Mouse (Mus musculus) forebrain, postnatal 0 days (tissue): Measurements from ENCODE around the gene Hnrnpd. TPM values are rescaled to one million over a fixed set of nuclear protein-coding genes. Genes with fewer than 3 reads are reported as not detected.

Source experiments
- ATAC-seq: fragments of 200-750 bp; cut with Nextera tagmentation; 2 replicates; pipeline ENCODE4 v1.8.0; 2017; ENCODE audit warnings: mild to moderate bottlenecking, moderate library complexity
- DNase-seq: peaks from one replicate; pipeline ENCODE4 v3.0.0-alpha.2; 2015
- H3K27ac ChIP-seq: fragments of 300-500 bp; sonication (generic); 2 replicates; pipeline ENCODE4 v1.5.1; 2014; ENCODE audit warnings: low read depth, mild to moderate bottlenecking, antibody characterized with exemption, low read length, moderate library complexity, mixed read lengths
- H3K27me3 ChIP-seq: fragments of 300-500 bp; sonication (generic); 2 replicates; pipeline ENCODE4 v1.6.1; 2014; ENCODE audit warnings: mild to moderate bottlenecking, low read length, mixed read lengths; ENCODE audit not compliant: insufficient read depth
- H3K36me3 ChIP-seq: fragments of 300-500 bp; sonication (generic); 2 replicates; pipeline ENCODE4 v1.6.1; 2014; ENCODE audit warnings: mild to moderate bottlenecking, moderate library complexity; ENCODE audit not compliant: insufficient read depth
- H3K4me1 ChIP-seq: fragments of 300-500 bp; sonication (generic); 2 replicates; pipeline ENCODE4 v1.6.1; 2014; ENCODE audit warnings: antibody characterized with exemption; ENCODE audit not compliant: insufficient read depth
- H3K4me2 ChIP-seq: fragments of 300-500 bp; sonication (generic); 2 replicates; pipeline ENCODE4 v1.6.1; 2014; ENCODE audit warnings: low read depth, mild to moderate bottlenecking, moderate library complexity
- H3K4me3 ChIP-seq: fragments of 300-500 bp; sonication (generic); 2 replicates; pipeline ENCODE4 v1.5.1; 2014; ENCODE audit warnings: low read depth, low read length, mixed read lengths
- H3K9ac ChIP-seq: fragments of 300-500 bp; sonication (generic); 2 replicates; pipeline ENCODE4 v1.6.1; 2014; ENCODE audit warnings: mild to moderate bottlenecking
- H3K9me3 ChIP-seq: fragments of 300-500 bp; sonication (generic); 2 replicates; pipeline ENCODE4 v1.6.1; 2016; ENCODE audit warnings: low read length
- CTCF ChIP-seq: sonication (generic); IDR thresholded peaks from 2 replicates; pipeline ENCODE4 v1.5.1; 2016; ENCODE audit warnings: antibody characterized with exemption, control low read depth, low read depth
- WGBS: fragments of 180-500 bp; shearing (Covaris S2); extraction: QIAGEN DNeasy Blood & Tissue Kit; methylation state at CpG from one replicate; pipeline ENCODE4 v1.1.7; 2014; 5-methylcytosine and 5-hydroxymethylcytosine counted together
- polyA plus RNA-seq: library from polyadenylated mRNA; unstranded; fragments of >200 nt; fragmentation: Nextera tagmentation; extraction: Ambion mirVana; gene quantifications from 2 replicates; pipeline ENCODE4 v1.2.1, GENCODE M21; 2015
- total RNA-seq: library from RNA; depleted of rRNA; stranded (reverse); fragments of >200 nt; gene quantifications from 2 replicates; pipeline ENCODE4 v1.2.3, GENCODE M21; 2014

Hnrnpd gene
- total and polyA plus RNA-seq, 2 experiments from 2014 or later, result 45.7 to 120 TPM

DNA sequence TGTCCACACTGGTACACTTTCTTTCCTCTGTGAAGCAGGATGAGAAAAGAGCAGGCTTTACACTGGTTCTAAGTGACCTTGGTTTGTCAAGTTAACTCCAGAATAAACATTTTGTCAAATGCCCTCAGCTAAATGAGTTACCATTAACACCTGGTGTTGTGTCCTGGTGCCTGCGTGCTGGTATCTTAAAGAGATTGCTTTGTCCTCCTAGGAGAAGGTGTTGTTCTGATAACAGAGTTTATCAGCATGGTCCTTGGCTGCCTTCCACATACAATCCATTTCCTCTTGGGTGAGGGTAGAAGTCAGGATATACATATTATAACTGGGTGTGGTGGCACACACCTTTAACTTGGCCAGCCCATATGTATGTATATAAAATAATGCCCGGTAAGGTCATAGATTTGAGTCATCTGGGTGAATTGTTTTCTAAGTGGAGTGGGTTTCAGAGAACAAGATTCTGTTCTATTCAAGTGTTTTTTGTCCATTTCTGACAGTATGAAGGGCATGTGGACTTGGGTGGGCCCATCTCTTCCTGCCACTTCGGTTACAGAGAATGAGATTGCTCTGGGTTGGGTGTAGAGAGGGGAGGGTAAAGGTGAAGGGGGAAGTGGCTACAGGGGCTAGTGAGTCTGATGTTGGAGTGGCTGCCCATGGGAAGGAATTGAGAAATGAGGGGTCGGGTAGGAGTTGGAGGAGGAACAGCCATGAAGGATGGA lies 27.7 kb upstream of the Hnrnpd start:
- no peak overlapping the region for H3K9ac ChIP-seq
- H3K9me3 ChIP-seq, result no peaks in the 10 kb centered on the region
- H3K4me1 ChIP-seq, result no peaks in the 10 kb centered on the region
- H3K27ac ChIP-seq, result no peak overlapping the region
- H3K36me3 ChIP-seq, result no peaks in the 10 kb centered on the region
- ATAC-seq (no peak), DNase-seq (no peak)
- no peak for TF ChIP-seq CTCF
- no peaks in the 10 kb centered on the region for H3K27me3 ChIP-seq
- no peak overlapping the region for H3K4me2 ChIP-seq
- no peak overlapping the region for H3K4me3 ChIP-seq
- WGBS, result 93% methylated on average over 4 of the region's 4 CpGs

- no peaks in the 10 kb centered on the region for H3K9me3 ChIP-seq
- no peak overlapping the region for H3K4me3 ChIP-seq
- no peaks in the 10 kb centered on the region for H3K36me3 ChIP-seq
- ATAC-seq (no peak), DNase-seq (no peak)
- TF ChIP-seq CTCF, result no peak
- H3K4me2 ChIP-seq, result no peak overlapping the region
- no peak overlapping the region for H3K9ac ChIP-seq
- 70% methylated on average over 6 of the region's 6 CpGs for WGBS
- H3K27ac ChIP-seq, result no peak overlapping the region
- H3K4me1 ChIP-seq, result no peaks in the 10 kb centered on the region
- H3K27me3 ChIP-seq, result no peaks in the 10 kb centered on the region
Measured at GRCm38 (mm10) chr5:100005896-100006295, 27.2 kb upstream of the Hnrnpd start.

- Histone ChIP-seq H3K36me3 (no peaks in the 10 kb centered on the region), H3K27ac (no peak overlapping the region), H3K9ac (no peak overlapping the region), H3K4me1 (no peaks in the 10 kb centered on the region), H3K4me2 (no peak overlapping the region), H3K27me3 (no peaks in the 10 kb centered on the region), H3K9me3 (no peaks in the 10 kb centered on the region), H3K4me3 (no peak overlapping the region)
- DNase-seq, result no peak
- ATAC-seq, result no peak
- 63% methylated on average over 3 of the region's 3 CpGs for WGBS
- no peak for TF ChIP-seq CTCF
Measured at GRCm38 (mm10) chr5:100005431-100005830, 26.7 kb upstream of the Hnrnpd start.

DNA sequence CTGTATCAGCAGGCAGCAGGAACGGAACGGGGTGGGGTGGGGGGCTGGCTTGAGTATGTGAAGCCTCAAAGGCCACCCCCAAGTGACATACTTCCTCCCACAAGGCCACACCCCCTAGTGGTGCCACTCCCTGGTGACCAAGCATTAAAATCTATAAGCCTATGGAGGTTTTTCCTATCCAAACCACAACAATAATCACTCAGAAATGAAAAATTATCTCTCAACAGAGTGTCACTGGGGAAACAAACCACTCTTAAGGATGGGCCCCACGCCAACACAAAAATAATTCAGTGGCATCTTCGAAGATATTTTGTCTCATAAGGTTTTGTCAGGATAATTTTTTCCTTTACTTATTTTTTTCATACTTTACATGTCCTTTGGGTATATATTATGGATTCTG lies 25.2 kb upstream of the Hnrnpd start:
- DNase-seq (no peak), ATAC-seq (no peak)
- no peak overlapping the region for H3K27ac ChIP-seq
- H3K9ac ChIP-seq, result no peak overlapping the region
- no peaks in the 10 kb centered on the region for H3K9me3 ChIP-seq
- no peak overlapping the region for H3K4me2 ChIP-seq
- whole genome bisulfite sequencing, result 90% methylated on average over 4 of the region's 4 CpGs
- H3K27me3 ChIP-seq, result no peaks in the 10 kb centered on the region
- no peak for TF ChIP-seq CTCF
- no peaks in the 10 kb centered on the region for H3K4me1 ChIP-seq
- H3K36me3 ChIP-seq, result no peaks in the 10 kb centered on the region
- H3K4me3 ChIP-seq, result no peak overlapping the region

DNA sequence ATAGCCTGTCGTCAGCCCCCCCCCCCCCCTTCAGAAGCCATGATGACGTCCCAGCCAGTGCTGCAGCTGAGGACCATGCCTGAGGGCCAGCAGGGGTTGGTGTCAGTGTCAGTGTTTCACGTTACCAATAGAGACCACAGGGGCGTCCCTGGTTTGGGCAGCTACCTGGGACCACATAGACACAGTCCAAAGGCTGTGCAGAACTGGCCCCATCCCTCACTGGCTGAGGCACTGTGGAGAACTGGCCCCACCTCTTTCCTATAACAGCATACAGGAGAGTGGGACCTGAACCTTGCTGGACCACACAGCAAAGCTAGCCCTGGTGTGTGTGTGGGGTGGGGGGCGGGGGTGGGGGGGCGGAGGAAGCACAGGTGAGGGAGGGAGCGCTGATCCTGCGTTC lies 21.8 kb upstream of the Hnrnpd start:
- no peak overlapping the region for H3K9ac ChIP-seq
- no peak overlapping the region for H3K4me3 ChIP-seq
- no peaks in the 10 kb centered on the region for H3K27me3 ChIP-seq
- no peak for TF ChIP-seq CTCF
- 52% methylated on average over 7 of the region's 8 CpGs for WGBS
- no peak for ATAC-seq
- H3K36me3 ChIP-seq, result no peaks in the 10 kb centered on the region
- no peak overlapping the region for H3K27ac ChIP-seq
- no peak for DNase-seq
- H3K4me2 ChIP-seq, result no peak overlapping the region
- H3K4me1 ChIP-seq, result no peaks in the 10 kb centered on the region
- H3K9me3 ChIP-seq, result 0 out of 2 replicates have a peak, but pooled peaks cover 7% of the 10 kb centered on the region

DNA sequence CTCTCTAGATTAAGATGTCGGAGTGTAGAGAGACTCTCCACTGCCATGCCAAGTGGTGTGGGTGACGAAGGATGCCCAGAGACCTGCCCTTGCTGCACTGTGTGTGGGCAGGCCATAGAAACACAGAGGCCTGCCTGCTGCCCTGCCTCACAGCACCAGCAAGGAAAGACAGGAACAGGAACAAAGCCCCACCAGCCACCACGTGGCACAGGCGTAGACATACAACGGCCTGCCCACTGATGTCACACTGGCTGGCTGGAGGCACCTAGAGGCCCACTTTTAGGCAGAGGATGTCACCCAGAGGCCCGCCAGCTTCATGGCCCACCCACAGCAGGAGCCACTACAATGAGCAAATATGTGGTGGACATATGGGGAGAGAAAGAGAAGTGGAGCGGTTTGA lies 21.3 kb upstream of the Hnrnpd start:
- Histone ChIP-seq H3K9me3 (0 out of 2 replicates have a peak, but pooled peaks cover 7% of the 10 kb centered on the region), H3K4me3 (no peak overlapping the region), H3K4me1 (no peaks in the 10 kb centered on the region), H3K4me2 (no peak overlapping the region), H3K27me3 (no peaks in the 10 kb centered on the region), H3K36me3 (no peaks in the 10 kb centered on the region), H3K27ac (no peak overlapping the region), H3K9ac (no peak overlapping the region)
- no peak for TF ChIP-seq CTCF
- no peak for DNase-seq
- WGBS, result 74% methylated on average over 7 of the region's 7 CpGs
- no peak for ATAC-seq

DNA sequence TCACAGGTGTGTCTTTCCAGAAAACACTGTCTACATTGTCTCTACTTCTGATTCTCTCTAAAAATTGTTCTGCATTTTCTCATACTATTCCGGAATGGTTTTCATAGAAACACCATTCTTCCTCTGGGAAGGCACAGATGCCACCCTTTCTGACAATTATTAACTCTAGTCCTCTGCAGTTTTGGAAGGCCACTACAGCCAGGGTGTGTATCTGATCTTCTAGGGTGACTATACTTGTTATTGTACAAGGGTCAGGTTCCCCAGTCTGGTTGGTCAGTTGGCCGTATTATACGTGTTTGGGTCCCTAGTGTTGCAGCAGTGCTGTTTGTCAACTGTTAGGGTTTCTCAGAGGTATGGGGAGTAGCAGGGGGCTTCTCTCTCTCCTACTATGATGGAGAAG lies 15.9 kb upstream of the Hnrnpd start:
- no peak for TF ChIP-seq CTCF
- Histone ChIP-seq H3K36me3 (no peaks in the 10 kb centered on the region), H3K4me3 (no peak overlapping the region), H3K27ac (no peak overlapping the region), H3K4me2 (no peak overlapping the region), H3K9ac (no peak overlapping the region), H3K4me1 (no peaks in the 10 kb centered on the region), H3K9me3 (0 out of 2 replicates have a peak, but pooled peaks cover 7% of the 10 kb centered on the region), H3K27me3 (no peaks in the 10 kb centered on the region)
- DNase-seq, result no peak
- no peak for ATAC-seq
- 94% methylated on average over 3 of the region's 3 CpGs for WGBS
